Mouse (Mus musculus): ENCODE data around the gene Jph3. TPM values are rescaled to one million over a fixed set of nuclear protein-coding genes. Genes with fewer than 3 reads are reported as not detected.

Gene Jph3
- polyA plus RNA-seq, 1 experiment: not detected

GRCm38 (mm10) chr8:121769095-121769494 is 39.7 kb downstream of the Jph3 start:
- TF ChIP-seq CTCF (IDR thresholded peaks at IDR 0.05; ENCODE audit: borderline replicate concordance, insufficient read depth, low read length) (no peak), POLR2A (IDR thresholded peaks at IDR 0.05; ENCODE audit: low read depth, low read length) (no peak)
- Histone ChIP-seq H3K4me1 (ENCODE audit: control insufficient read depth, insufficient read depth, low read length) (no peaks in the 10 kb centered on the region), H3K4me3 (ENCODE audit: insufficient read depth, low read length) (no peak overlapping the region), H3K27ac (ENCODE audit: insufficient read depth, low read length) (no peak overlapping the region)

GRCm38 (mm10) chr8:121769621-121770020 is 40.2 kb downstream of the Jph3 start:
- Histone ChIP-seq H3K4me1 (ENCODE audit: control insufficient read depth, insufficient read depth, low read length) (no peaks in the 10 kb centered on the region), H3K4me3 (ENCODE audit: insufficient read depth, low read length) (no peak overlapping the region), H3K27ac (ENCODE audit: insufficient read depth, low read length) (no peak overlapping the region)
- no peak for TF ChIP-seq POLR2A (IDR thresholded peaks at IDR 0.05; ENCODE audit: low read depth, low read length)
- TF ChIP-seq CTCF (IDR thresholded peaks at IDR 0.05; ENCODE audit: borderline replicate concordance, insufficient read depth, low read length): no peak

DNA sequence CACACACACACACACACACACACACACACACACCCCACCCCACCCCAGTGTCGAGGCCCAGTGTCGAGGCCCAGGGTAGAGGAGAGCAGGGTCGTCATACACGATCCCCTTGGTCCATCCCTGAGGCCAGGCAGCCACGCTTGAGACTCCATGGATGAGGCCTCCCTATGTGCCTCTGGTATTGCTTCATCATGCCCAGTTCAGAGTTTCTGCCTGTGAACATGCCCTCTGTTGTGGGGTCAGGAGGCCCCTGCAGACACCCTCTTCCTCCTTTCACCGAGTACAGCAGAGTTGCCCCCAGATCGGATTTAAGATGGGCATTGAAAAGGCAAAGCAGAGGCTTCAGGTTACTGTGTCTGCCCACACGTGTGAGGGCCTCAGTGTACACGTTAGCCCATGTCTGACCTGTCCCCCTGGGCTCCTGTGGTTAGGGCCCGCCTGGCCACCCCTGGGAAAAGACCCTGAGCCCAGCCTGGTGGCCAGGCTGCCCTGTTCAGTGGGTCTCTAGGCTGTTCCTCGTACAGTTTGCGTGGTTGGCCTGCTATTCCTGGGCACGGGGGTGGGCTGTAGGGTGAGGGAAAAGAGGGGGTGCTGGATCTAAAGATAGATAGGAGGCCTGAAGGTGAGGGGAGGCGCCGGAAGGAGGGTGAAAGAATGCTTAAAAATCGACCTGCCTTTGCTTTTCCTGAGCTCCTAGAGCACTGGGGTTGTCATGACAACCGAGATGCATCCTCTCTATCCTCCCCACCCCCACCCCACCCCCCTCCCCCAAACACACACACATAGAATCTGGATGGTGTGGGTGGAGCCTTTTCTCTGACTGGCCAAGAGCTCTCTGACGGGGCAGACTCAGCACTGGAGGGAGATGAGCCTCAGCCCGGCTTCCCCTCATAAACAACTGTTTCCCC is 41.7 kb downstream of the Jph3 start:
- Histone ChIP-seq H3K4me3 (ENCODE audit: insufficient read depth, low read length) (no peak overlapping the region), H3K4me1 (ENCODE audit: control insufficient read depth, insufficient read depth, low read length) (no peaks in the 10 kb centered on the region), H3K27ac (ENCODE audit: insufficient read depth, low read length) (no peak overlapping the region)
- no peak for TF ChIP-seq CTCF (IDR thresholded peaks at IDR 0.05; ENCODE audit: borderline replicate concordance, insufficient read depth, low read length)
- no peak for TF ChIP-seq POLR2A (IDR thresholded peaks at IDR 0.05; ENCODE audit: low read depth, low read length)

GRCm38 (mm10) chr8:121773876-121774275 is 44.5 kb downstream of the Jph3 start:
- H3K4me1 ChIP-seq (ENCODE audit: control insufficient read depth, insufficient read depth, low read length): no peaks in the 10 kb centered on the region
- TF ChIP-seq CTCF (IDR thresholded peaks at IDR 0.05; ENCODE audit: borderline replicate concordance, insufficient read depth, low read length) (no peak), POLR2A (IDR thresholded peaks at IDR 0.05; ENCODE audit: low read depth, low read length) (no peak)
- no peak overlapping the region for H3K27ac ChIP-seq (ENCODE audit: insufficient read depth, low read length)

DNA sequence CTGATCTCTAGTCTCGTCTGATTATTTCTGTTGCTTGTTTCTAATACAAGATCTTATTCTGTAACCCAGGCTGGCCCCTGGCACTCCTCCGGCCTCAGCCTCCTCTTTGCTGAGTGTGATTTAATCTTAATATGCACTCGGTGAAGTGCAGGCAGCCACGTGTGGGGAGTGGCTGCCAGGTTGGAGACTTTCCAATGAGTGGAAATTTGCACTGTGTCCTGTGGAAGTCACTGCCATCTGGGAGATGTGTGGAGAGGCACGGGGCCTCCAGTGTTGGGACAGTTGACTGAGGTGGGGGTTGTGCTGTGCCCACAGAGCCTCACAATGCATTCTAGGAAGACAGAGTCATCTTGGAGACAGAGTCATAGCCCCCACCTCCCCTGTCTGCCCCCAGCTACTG is 53.1 kb downstream of the Jph3 start:
- Histone ChIP-seq H3K4me3 (ENCODE audit: insufficient read depth, low read length) (no peak overlapping the region), H3K27ac (ENCODE audit: insufficient read depth, low read length) (no peak overlapping the region), H3K4me1 (ENCODE audit: control insufficient read depth, insufficient read depth, low read length) (no peaks in the 10 kb centered on the region)
- TF ChIP-seq POLR2A (IDR thresholded peaks at IDR 0.05; ENCODE audit: low read depth, low read length) (no peak), CTCF (IDR thresholded peaks at IDR 0.05; ENCODE audit: borderline replicate concordance, insufficient read depth, low read length) (no peak)

More at GRCm38 (mm10) chr8:121773876-121774275, 44.5 kb downstream of the Jph3 start:
- no peak overlapping the region for H3K4me3 ChIP-seq (ENCODE audit: insufficient read depth, low read length)

- TF ChIP-seq CTCF (IDR thresholded peaks at IDR 0.05; ENCODE audit: borderline replicate concordance, insufficient read depth, low read length) (no peak), POLR2A (IDR thresholded peaks at IDR 0.05; ENCODE audit: low read depth, low read length) (no peak)
- H3K27ac ChIP-seq (ENCODE audit: insufficient read depth, low read length): no peak overlapping the region
- H3K4me3 ChIP-seq (ENCODE audit: insufficient read depth, low read length): no peak overlapping the region
- H3K4me1 ChIP-seq (ENCODE audit: control insufficient read depth, insufficient read depth, low read length): no peaks in the 10 kb centered on the region
These were observed 57.1 kb downstream of the Jph3 start for GRCm38 (mm10) chr8:121786542-121786941.

GRCm38 (mm10) chr8:121788786-121789185 is 59.4 kb downstream of the Jph3 start:
- H3K4me1 ChIP-seq (ENCODE audit: control insufficient read depth, insufficient read depth, low read length): no peaks in the 10 kb centered on the region
- TF ChIP-seq CTCF (IDR thresholded peaks at IDR 0.05; ENCODE audit: borderline replicate concordance, insufficient read depth, low read length): no peak
- no peak for TF ChIP-seq POLR2A (IDR thresholded peaks at IDR 0.05; ENCODE audit: low read depth, low read length)
- no peak overlapping the region for H3K4me3 ChIP-seq (ENCODE audit: insufficient read depth, low read length)
- H3K27ac ChIP-seq (ENCODE audit: insufficient read depth, low read length): no peak overlapping the region

DNA sequence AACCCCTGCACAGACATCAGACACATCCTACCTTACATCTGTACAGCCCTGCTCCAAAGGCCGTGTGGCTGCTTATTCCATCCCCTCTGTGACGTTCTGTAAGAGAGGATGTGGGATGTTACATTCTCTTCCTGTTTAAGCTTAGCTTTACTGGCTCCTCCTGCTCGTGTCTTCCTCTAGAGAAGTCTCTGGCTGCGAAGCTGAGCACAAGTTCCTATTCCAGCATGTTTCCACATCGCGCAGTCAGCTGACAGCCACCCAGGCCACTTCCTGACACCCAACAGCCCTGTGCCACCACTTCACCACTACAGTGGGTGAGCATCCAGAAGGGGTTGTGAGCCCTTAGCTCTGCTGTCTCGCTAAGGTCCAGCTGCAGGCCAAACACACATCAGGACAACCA is 62.7 kb downstream of the Jph3 start:
- Histone ChIP-seq H3K4me3 (ENCODE audit: insufficient read depth, low read length) (no peak overlapping the region), H3K4me1 (ENCODE audit: control insufficient read depth, insufficient read depth, low read length) (no peaks in the 10 kb centered on the region), H3K27ac (ENCODE audit: insufficient read depth, low read length) (no peak overlapping the region)
- TF ChIP-seq POLR2A (IDR thresholded peaks at IDR 0.05; ENCODE audit: low read depth, low read length): no peak
- no peak for TF ChIP-seq CTCF (IDR thresholded peaks at IDR 0.05; ENCODE audit: borderline replicate concordance, insufficient read depth, low read length)

DNA sequence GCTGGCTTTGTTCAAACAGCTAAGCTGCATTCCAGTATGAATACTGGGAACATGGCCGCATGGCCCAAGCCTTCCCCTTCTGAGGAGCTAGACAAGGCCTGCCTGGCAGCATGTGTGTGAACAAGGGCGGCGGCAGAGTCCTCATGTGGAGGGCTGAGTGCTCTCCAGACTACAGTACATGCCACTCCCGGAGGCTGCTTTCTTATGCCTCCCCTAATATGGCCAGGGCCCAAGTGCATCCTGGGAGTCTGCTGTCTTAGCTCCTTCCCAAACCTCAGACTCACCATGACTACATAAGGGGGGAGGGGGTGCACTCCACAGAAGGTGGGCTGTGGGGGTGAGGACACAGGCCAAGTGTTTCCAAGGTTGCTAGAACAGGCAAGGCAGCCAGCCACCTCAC is 63.2 kb downstream of the Jph3 start:
- no peak overlapping the region for H3K27ac ChIP-seq (ENCODE audit: insufficient read depth, low read length)
- no peaks in the 10 kb centered on the region for H3K4me1 ChIP-seq (ENCODE audit: control insufficient read depth, insufficient read depth, low read length)
- H3K4me3 ChIP-seq (ENCODE audit: insufficient read depth, low read length): no peak overlapping the region
- TF ChIP-seq CTCF (IDR thresholded peaks at IDR 0.05; ENCODE audit: borderline replicate concordance, insufficient read depth, low read length) (no peak), POLR2A (IDR thresholded peaks at IDR 0.05; ENCODE audit: low read depth, low read length) (no peak)

GRCm38 (mm10) chr8:121794151-121794550 is 64.7 kb downstream of the Jph3 start:
- Histone ChIP-seq H3K4me3 (ENCODE audit: insufficient read depth, low read length) (no peak overlapping the region), H3K4me1 (ENCODE audit: control insufficient read depth, insufficient read depth, low read length) (no peaks in the 10 kb centered on the region), H3K27ac (ENCODE audit: insufficient read depth, low read length) (no peak overlapping the region)
- no peak for TF ChIP-seq CTCF (IDR thresholded peaks at IDR 0.05; ENCODE audit: borderline replicate concordance, insufficient read depth, low read length)
- no peak for TF ChIP-seq POLR2A (IDR thresholded peaks at IDR 0.05; ENCODE audit: low read depth, low read length)
